Mouse (Mus musculus): Measurements from ENCODE around the gene Acsl6. TPM values are rescaled to one million over a fixed set of nuclear protein-coding genes. Genes with fewer than 3 reads are reported as not detected.

Gene Acsl6
- polyA plus RNA-seq, 1 experiment from 2014 or later = 0.75 TPM

GRCm38 (mm10) chr11:54305331-54305730 is 1.7 kb downstream of the Acsl6 start:
- Histone ChIP-seq H3K27ac (no peak overlapping the region), H3K36me3 (ENCODE audit: insufficient read depth, low read length) (no peaks in the 10 kb centered on the region), H3K27me3 (ENCODE audit: insufficient read depth, low read length) (no peaks in the 10 kb centered on the region), H3K9ac (ENCODE audit: low read depth, low read length) (no peak overlapping the region), H3K4me2 (ENCODE audit: low read length) (no peak overlapping the region), H3K9me3 (replicated peaks; ENCODE audit: low read length) (no peaks in the 10 kb centered on the region), H3K4me1 (replicated peaks; ENCODE audit: insufficient read depth, low read length) (0 out of 2 replicates have a peak, but pooled peaks cover 3% of the 10 kb centered on the region), H3K4me3 (replicated peaks; ENCODE audit: low read depth, low read length) (no peak overlapping the region)
- 65% methylated on average over 3 of the region's 3 CpGs for WGBS
- DNase-seq (ENCODE audit: low spot score) (no peak), ATAC-seq (replicated peaks; ENCODE audit: low FRiP score, low read depth) (no peak)
- TF ChIP-seq CTCF (IDR thresholded peaks at IDR 0.05; ENCODE audit: low read depth) = no peak

- ATAC-seq (replicated peaks; ENCODE audit: low FRiP score, low read depth) (no peak), DNase-seq (ENCODE audit: low spot score) (peak; percentile 55)
- Histone ChIP-seq H3K27ac (no peak overlapping the region), H3K27me3 (ENCODE audit: insufficient read depth, low read length) (no peaks in the 10 kb centered on the region), H3K4me3 (replicated peaks; ENCODE audit: low read depth, low read length) (no peak overlapping the region), H3K36me3 (ENCODE audit: insufficient read depth, low read length) (no peaks in the 10 kb centered on the region), H3K9ac (ENCODE audit: low read depth, low read length) (no peak overlapping the region), H3K4me1 (replicated peaks; ENCODE audit: insufficient read depth, low read length) (0 out of 2 replicates have a peak, but pooled peaks cover 3% of the 10 kb centered on the region), H3K4me2 (ENCODE audit: low read length) (no peak overlapping the region), H3K9me3 (replicated peaks; ENCODE audit: low read length) (no peaks in the 10 kb centered on the region)
- peak; percentile 69 for TF ChIP-seq CTCF (IDR thresholded peaks at IDR 0.05; ENCODE audit: low read depth)
- 69% methylated on average over 7 of the region's 7 CpGs for WGBS
Observed at GRCm38 (mm10) chr11:54307139-54307816, 3.7 kb downstream of the Acsl6 start.

GRCm38 (mm10) chr11:54310588-54310987 is 7.0 kb downstream of the Acsl6 start:
- TF ChIP-seq CTCF (IDR thresholded peaks at IDR 0.05; ENCODE audit: low read depth) = no peak
- H3K27ac ChIP-seq = no peak overlapping the region
- H3K9ac ChIP-seq (ENCODE audit: low read depth, low read length) = no peak overlapping the region
- H3K27me3 ChIP-seq (ENCODE audit: insufficient read depth, low read length) = no peaks in the 10 kb centered on the region
- H3K36me3 ChIP-seq (ENCODE audit: insufficient read depth, low read length) = no peaks in the 10 kb centered on the region
- WGBS = 62% methylated on average over 2 of the region's 2 CpGs
- DNase-seq (ENCODE audit: low spot score) = no peak
- H3K4me2 ChIP-seq (ENCODE audit: low read length) = no peak overlapping the region
- no peaks in the 10 kb centered on the region for H3K9me3 ChIP-seq (replicated peaks; ENCODE audit: low read length)
- no peak for ATAC-seq (replicated peaks; ENCODE audit: low FRiP score, low read depth)
- H3K4me3 ChIP-seq (replicated peaks; ENCODE audit: low read depth, low read length) = no peak overlapping the region
- H3K4me1 ChIP-seq (replicated peaks; ENCODE audit: insufficient read depth, low read length) = no peaks in the 10 kb centered on the region

GRCm38 (mm10) chr11:54312021-54312420 is 8.4 kb downstream of the Acsl6 start:
- Histone ChIP-seq H3K4me3 (replicated peaks; ENCODE audit: low read depth, low read length) (no peak overlapping the region), H3K36me3 (ENCODE audit: insufficient read depth, low read length) (no peaks in the 10 kb centered on the region), H3K27ac (no peak overlapping the region), H3K4me1 (replicated peaks; ENCODE audit: insufficient read depth, low read length) (no peaks in the 10 kb centered on the region), H3K9me3 (replicated peaks; ENCODE audit: low read length) (no peaks in the 10 kb centered on the region), H3K9ac (ENCODE audit: low read depth, low read length) (no peak overlapping the region), H3K4me2 (ENCODE audit: low read length) (no peak overlapping the region), H3K27me3 (ENCODE audit: insufficient read depth, low read length) (no peaks in the 10 kb centered on the region)
- WGBS = 30% methylated on average over 5 of the region's 5 CpGs
- ATAC-seq (replicated peaks; ENCODE audit: low FRiP score, low read depth) = no peak
- no peak for TF ChIP-seq CTCF (IDR thresholded peaks at IDR 0.05; ENCODE audit: low read depth)
- no peak for DNase-seq (ENCODE audit: low spot score)

- Histone ChIP-seq H3K9ac (ENCODE audit: low read depth, low read length) (no peak overlapping the region), H3K9me3 (replicated peaks; ENCODE audit: low read length) (no peaks in the 10 kb centered on the region), H3K4me3 (replicated peaks; ENCODE audit: low read depth, low read length) (no peak overlapping the region), H3K4me1 (replicated peaks; ENCODE audit: insufficient read depth, low read length) (no peaks in the 10 kb centered on the region), H3K27ac (no peak overlapping the region), H3K4me2 (ENCODE audit: low read length) (no peak overlapping the region), H3K36me3 (ENCODE audit: insufficient read depth, low read length) (no peaks in the 10 kb centered on the region), H3K27me3 (ENCODE audit: insufficient read depth, low read length) (no peaks in the 10 kb centered on the region)
- DNase-seq (ENCODE audit: low spot score) (no peak), ATAC-seq (replicated peaks; ENCODE audit: low FRiP score, low read depth) (no peak)
- 43% methylated on average over 1 of the region's 1 CpGs for WGBS
- TF ChIP-seq CTCF (IDR thresholded peaks at IDR 0.05; ENCODE audit: low read depth) = no peak
Observed at GRCm38 (mm10) chr11:54312603-54313002, 9.0 kb downstream of the Acsl6 start.

GRCm38 (mm10) chr11:54313391-54314360 is 10.1 kb downstream of the Acsl6 start:
- no peak for TF ChIP-seq CTCF (IDR thresholded peaks at IDR 0.05; ENCODE audit: low read depth)
- Histone ChIP-seq H3K9ac (ENCODE audit: low read depth, low read length) (no peak overlapping the region), H3K36me3 (ENCODE audit: insufficient read depth, low read length) (no peaks in the 10 kb centered on the region), H3K27me3 (ENCODE audit: insufficient read depth, low read length) (no peaks in the 10 kb centered on the region), H3K4me2 (ENCODE audit: low read length) (no peak overlapping the region), H3K4me1 (replicated peaks; ENCODE audit: insufficient read depth, low read length) (no peaks in the 10 kb centered on the region), H3K4me3 (replicated peaks; ENCODE audit: low read depth, low read length) (no peak overlapping the region), H3K27ac (no peak overlapping the region), H3K9me3 (replicated peaks; ENCODE audit: low read length) (no peaks in the 10 kb centered on the region)
- ATAC-seq (replicated peaks; ENCODE audit: low FRiP score, low read depth) (no peak), DNase-seq (ENCODE audit: low spot score) (no peak)
- WGBS = 60% methylated on average over 7 of the region's 7 CpGs

Data from kidney, postnatal 0 days (tissue).